Mouse (Mus musculus): ENCODE results near the gene Drc1. TPM values are rescaled to one million over a fixed set of nuclear protein-coding genes. Genes with fewer than 3 reads are reported as not detected.

Drc1 gene
- total and polyA plus RNA-seq, 2 experiments from 2014 or later, result 5.9 to 11.2 TPM

DNA sequence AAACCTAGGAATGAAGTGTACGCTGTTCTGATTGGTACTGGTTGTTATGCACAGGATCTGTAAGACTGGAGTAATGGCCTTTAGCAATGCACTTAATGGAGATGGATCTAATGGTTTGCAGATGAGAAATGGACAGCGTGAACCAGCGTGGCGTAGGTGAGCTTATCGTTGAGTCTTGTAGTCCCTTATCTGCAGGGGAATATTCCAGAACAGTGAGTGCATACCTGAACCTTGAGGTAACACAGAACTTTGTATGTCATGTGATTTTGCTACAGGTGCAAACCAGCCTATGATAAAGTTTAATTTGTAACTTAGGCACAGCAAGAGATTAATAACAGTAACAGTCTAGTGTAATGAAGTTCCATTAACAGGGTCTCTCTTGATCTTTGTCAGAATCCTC lies 42.7 kb upstream of the Drc1 start:
- TF ChIP-seq CTCF (IDR thresholded peaks at IDR 0.05), result no peak
- H3K4me3 ChIP-seq (ENCODE audit: low read depth, low read length), result no peak overlapping the region
- WGBS, result over 99% methylated on average over 5 of the region's 5 CpGs
- H3K4me2 ChIP-seq (ENCODE audit: low read depth, low read length, poor library complexity, severe bottlenecking), result no peak overlapping the region
- H3K4me1 ChIP-seq (ENCODE audit: insufficient read depth, low read length), result peaks cover 7% of the 10 kb centered on the region; the same call in 1 of the 2 replicates
- H3K27ac ChIP-seq (ENCODE audit: low read depth, low read length), result no peak overlapping the region
- H3K9ac ChIP-seq (replicated peaks; ENCODE audit: low read length, poor library complexity, severe bottlenecking), result no peak overlapping the region
- H3K27me3 ChIP-seq (ENCODE audit: insufficient read depth, low read length), result no peaks in the 10 kb centered on the region
- no peaks in the 10 kb centered on the region for H3K9me3 ChIP-seq (ENCODE audit: low read length)
- ATAC-seq (ENCODE audit: low FRiP score) (no peak), DNase-seq (ENCODE audit: low spot score) (no peak)
- H3K36me3 ChIP-seq (ENCODE audit: insufficient read depth, low read length), result no peaks in the 10 kb centered on the region

DNA sequence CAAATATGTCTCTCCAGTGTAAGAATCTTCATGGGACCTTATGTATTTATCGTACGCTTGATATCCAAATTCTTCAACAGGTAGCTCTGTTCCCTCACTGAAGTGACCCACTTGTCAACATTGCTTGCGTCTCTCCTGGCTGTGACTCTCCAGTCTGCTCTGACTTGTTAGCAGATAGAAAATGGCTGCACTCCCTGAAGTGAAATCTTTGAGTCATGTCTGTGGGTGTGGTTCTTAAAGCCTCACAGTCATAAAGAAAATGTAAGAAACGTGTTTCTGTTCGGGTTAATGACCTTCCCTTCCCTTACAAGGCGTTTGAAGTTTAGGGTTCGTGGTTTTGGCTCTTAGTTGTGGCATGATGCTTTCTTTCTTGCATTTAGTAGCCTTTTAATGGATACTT lies 40.6 kb upstream of the Drc1 start:
- 94% methylated on average over 7 of the region's 7 CpGs for WGBS
- H3K27me3 ChIP-seq (ENCODE audit: insufficient read depth, low read length), result no peaks in the 10 kb centered on the region
- H3K9me3 ChIP-seq (ENCODE audit: low read length), result no peaks in the 10 kb centered on the region
- no peak overlapping the region for H3K9ac ChIP-seq (replicated peaks; ENCODE audit: low read length, poor library complexity, severe bottlenecking)
- no peak for TF ChIP-seq CTCF (IDR thresholded peaks at IDR 0.05)
- no peak for DNase-seq (ENCODE audit: low spot score)
- ATAC-seq (ENCODE audit: low FRiP score), result no peak
- no peak overlapping the region for H3K27ac ChIP-seq (ENCODE audit: low read depth, low read length)
- no peak overlapping the region for H3K4me2 ChIP-seq (ENCODE audit: low read depth, low read length, poor library complexity, severe bottlenecking)
- no peak overlapping the region for H3K4me3 ChIP-seq (ENCODE audit: low read depth, low read length)
- no peaks in the 10 kb centered on the region for H3K36me3 ChIP-seq (ENCODE audit: insufficient read depth, low read length)
- H3K4me1 ChIP-seq (ENCODE audit: insufficient read depth, low read length), result no peaks in the 10 kb centered on the region

DNA sequence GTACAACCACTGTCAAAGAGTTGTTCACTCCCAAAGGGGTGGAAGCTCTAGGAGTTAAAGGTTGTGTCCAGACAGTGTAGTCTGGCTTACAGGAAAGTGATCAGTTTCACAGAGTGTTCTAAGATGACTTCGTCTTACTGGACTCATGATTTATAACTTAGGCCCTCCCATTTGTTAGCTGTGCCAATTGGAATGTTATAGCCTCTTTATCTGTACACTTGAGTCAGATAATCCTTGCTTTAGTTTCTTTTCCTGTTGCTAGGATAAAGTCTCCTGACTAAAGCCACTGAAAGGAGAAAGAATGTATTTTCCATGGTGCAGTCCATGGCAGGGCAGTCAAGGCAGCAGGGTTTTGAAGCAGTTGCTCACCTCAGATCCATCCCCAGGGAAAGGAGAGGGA lies 38.8 kb upstream of the Drc1 start:
- no peak for TF ChIP-seq CTCF (IDR thresholded peaks at IDR 0.05)
- no peaks in the 10 kb centered on the region for H3K36me3 ChIP-seq (ENCODE audit: insufficient read depth, low read length)
- no peak for ATAC-seq (ENCODE audit: low FRiP score)
- DNase-seq (ENCODE audit: low spot score), result no peak
- no peak overlapping the region for H3K27ac ChIP-seq (ENCODE audit: low read depth, low read length)
- no peak overlapping the region for H3K4me3 ChIP-seq (ENCODE audit: low read depth, low read length)
- no peak overlapping the region for H3K9ac ChIP-seq (replicated peaks; ENCODE audit: low read length, poor library complexity, severe bottlenecking)
- WGBS, result 50% methylated on average over 1 of the region's 1 CpGs
- no peak overlapping the region for H3K4me2 ChIP-seq (ENCODE audit: low read depth, low read length, poor library complexity, severe bottlenecking)
- H3K9me3 ChIP-seq (ENCODE audit: low read length), result no peaks in the 10 kb centered on the region
- H3K4me1 ChIP-seq (ENCODE audit: insufficient read depth, low read length), result no peaks in the 10 kb centered on the region
- H3K27me3 ChIP-seq (ENCODE audit: insufficient read depth, low read length), result no peaks in the 10 kb centered on the region

DNA sequence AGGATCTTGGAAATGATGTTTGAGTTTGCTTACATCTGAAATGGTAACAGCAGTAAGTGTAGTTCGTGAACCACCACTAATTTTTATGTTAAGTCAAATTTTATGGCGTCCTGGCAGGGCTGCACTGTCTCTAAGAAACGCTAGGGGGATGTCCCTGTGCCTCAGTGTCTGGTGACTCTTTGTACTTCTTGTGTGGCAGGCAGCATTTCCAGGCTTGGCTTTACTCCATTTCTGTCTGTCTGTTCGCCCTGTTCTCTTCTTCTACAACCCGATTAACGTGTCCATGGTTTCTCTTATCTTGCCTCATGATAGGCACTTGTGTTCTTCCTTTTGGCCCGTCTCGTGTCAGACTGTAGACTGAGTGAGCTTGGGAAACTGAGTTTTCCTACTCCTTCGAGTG lies 37.4 kb upstream of the Drc1 start:
- Histone ChIP-seq H3K27me3 (ENCODE audit: insufficient read depth, low read length) (no peaks in the 10 kb centered on the region), H3K9me3 (ENCODE audit: low read length) (no peaks in the 10 kb centered on the region), H3K27ac (ENCODE audit: low read depth, low read length) (no peak overlapping the region), H3K4me2 (ENCODE audit: low read depth, low read length, poor library complexity, severe bottlenecking) (no peak overlapping the region), H3K4me1 (ENCODE audit: insufficient read depth, low read length) (no peaks in the 10 kb centered on the region), H3K36me3 (ENCODE audit: insufficient read depth, low read length) (no peaks in the 10 kb centered on the region), H3K9ac (replicated peaks; ENCODE audit: low read length, poor library complexity, severe bottlenecking) (no peak overlapping the region), H3K4me3 (ENCODE audit: low read depth, low read length) (no peak overlapping the region)
- no peak for ATAC-seq (ENCODE audit: low FRiP score)
- TF ChIP-seq CTCF (IDR thresholded peaks at IDR 0.05), result peak; percentile 57
- 57% methylated on average over 9 of the region's 9 CpGs for WGBS
- peak; percentile 64 for DNase-seq (ENCODE audit: low spot score)

DNA sequence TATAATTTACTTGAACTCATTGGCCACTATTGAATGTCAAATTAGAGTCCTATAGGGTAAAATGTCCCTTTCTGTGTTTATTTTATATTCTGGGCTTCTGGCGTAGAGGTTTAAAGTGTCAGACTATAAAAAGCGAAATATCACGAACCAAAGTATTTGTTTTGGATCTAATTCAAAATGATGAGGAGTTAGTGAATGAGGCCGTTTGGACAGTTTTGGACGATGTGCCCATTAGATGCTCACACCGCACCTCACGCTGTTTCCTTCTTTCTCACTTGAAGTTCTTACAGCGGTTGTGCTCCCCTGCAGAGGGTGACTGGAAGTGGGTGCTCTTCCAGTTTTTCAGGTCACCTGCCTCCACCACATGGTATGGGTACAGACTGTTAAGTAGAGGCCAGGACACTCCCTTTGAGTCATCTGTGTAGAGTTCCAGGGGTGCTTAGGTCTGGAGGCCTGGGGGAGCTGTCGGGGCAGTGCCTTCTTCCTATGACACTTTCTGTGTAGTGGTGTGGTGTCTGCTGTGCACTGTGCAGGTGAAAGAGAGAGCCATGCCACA lies 35.2 kb upstream of the Drc1 start:
- 89% methylated on average over 9 of the region's 9 CpGs for WGBS
- no peaks in the 10 kb centered on the region for H3K4me1 ChIP-seq (ENCODE audit: insufficient read depth, low read length)
- ATAC-seq (ENCODE audit: low FRiP score) (no peak), DNase-seq (ENCODE audit: low spot score) (no peak)
- no peak overlapping the region for H3K9ac ChIP-seq (replicated peaks; ENCODE audit: low read length, poor library complexity, severe bottlenecking)
- H3K4me2 ChIP-seq (ENCODE audit: low read depth, low read length, poor library complexity, severe bottlenecking), result no peak overlapping the region
- no peaks in the 10 kb centered on the region for H3K36me3 ChIP-seq (ENCODE audit: insufficient read depth, low read length)
- no peaks in the 10 kb centered on the region for H3K27me3 ChIP-seq (ENCODE audit: insufficient read depth, low read length)
- TF ChIP-seq CTCF (IDR thresholded peaks at IDR 0.05), result no peak
- H3K4me3 ChIP-seq (ENCODE audit: low read depth, low read length), result no peak overlapping the region
- no peaks in the 10 kb centered on the region for H3K9me3 ChIP-seq (ENCODE audit: low read length)
- H3K27ac ChIP-seq (ENCODE audit: low read depth, low read length), result no peak overlapping the region

DNA sequence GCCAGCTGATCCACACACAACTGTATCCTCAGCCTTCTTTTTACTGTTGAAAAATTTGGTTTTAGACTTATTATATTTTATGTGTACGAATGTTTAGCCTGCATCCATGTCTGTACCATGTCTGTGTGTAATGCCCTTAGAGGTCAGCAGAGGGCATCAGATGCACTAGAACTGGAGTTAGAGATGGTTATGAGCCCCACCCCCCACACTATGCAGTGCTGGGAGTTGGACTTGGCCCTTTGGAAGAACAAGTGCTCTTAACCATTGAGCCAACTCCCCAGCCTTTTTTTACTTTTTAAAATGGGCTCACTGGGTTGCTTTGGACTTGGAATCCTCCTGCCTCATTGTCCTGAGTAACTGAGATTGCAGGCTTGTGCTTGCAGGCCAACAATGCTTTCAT lies 33.5 kb upstream of the Drc1 start:
- Histone ChIP-seq H3K27me3 (ENCODE audit: insufficient read depth, low read length) (no peaks in the 10 kb centered on the region), H3K27ac (ENCODE audit: low read depth, low read length) (no peak overlapping the region), H3K4me2 (ENCODE audit: low read depth, low read length, poor library complexity, severe bottlenecking) (no peak overlapping the region), H3K4me3 (ENCODE audit: low read depth, low read length) (no peak overlapping the region), H3K4me1 (ENCODE audit: insufficient read depth, low read length) (no peaks in the 10 kb centered on the region), H3K36me3 (ENCODE audit: insufficient read depth, low read length) (no peaks in the 10 kb centered on the region; the same call in 1 of the 2 replicates), H3K9ac (replicated peaks; ENCODE audit: low read length, poor library complexity, severe bottlenecking) (no peak overlapping the region), H3K9me3 (ENCODE audit: low read length) (no peaks in the 10 kb centered on the region)
- DNase-seq (ENCODE audit: low spot score) (no peak), ATAC-seq (ENCODE audit: low FRiP score) (no peak)
- peak; percentile 54 for TF ChIP-seq CTCF (IDR thresholded peaks at IDR 0.05)
- WGBS, result 100% methylated on average over 1 of the region's 1 CpGs

All from midbrain, postnatal 0 days (tissue).